Mouse (Mus musculus) adrenal gland, adult (tissue): ENCODE measurements around the gene Fsip1.
"Not testable (repeated sequence)": the region's sequence is repeated elsewhere in the genome, so short reads cannot be mapped to it uniquely, and the experiment has no call there.

ENCODE experiments used
- DNase-seq, 2 experiments: peaks; one replicate each; pipeline ENCODE4 v3.0.0; 2022 to 2023; ENCODE audit warnings: low spot score in 1 of 2; ENCODE audit not compliant: inconsistent age in 2 of 2

Gene Fsip1

DNA sequence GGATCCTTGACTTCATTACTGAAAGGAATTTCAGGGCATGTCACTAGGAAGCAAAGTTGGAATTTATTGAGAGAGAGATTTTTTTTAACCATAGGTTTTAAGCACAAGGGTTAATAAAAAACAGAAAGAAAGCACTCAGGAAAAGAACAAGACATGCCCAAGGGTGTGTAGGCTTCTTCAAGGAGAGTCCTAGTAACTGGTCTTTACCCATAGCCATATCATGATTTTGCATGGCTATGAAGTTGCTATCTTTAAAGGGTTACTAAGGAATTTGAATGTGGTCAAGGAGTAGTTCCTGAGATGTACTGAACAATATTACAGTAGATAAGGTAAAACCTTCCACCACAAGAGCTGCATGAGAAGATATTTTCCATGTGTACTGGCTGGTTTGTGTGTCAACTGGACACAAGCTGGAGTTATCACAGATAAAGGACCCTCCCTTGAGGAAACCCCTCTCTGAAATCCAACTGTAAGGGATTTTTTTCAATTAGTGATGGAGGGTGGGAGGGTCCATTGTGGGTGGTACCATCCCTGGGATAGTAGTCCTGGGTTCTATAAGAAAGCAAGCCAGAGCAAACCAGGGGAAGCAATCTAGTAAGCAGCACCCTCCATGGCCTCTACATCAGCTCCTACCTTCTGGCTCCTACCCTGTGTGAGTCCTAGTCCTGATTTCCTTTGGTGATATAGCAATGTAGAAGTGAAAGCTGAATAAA is 76.7 kb downstream of the Fsip1 start:
- no peak for DNase-seq

DNA sequence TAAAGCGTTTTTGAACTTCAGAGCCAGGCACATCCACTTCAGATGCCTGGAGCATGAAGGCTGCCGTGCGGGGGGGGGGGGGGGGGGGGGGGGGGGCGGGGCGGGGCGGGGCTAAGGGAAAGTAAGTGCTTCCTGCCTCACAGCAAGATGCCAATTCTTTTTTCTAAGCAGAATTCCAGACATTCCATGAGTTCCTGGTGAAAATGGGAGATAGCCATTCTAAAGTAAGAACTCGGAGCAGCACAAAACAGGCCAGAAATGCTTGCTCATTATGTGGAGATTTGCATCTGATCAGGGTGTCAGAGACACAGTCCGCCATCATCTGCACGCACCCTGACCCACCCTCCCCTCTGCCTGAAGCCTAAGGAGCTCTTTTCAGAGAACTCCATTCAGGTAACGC is 77.3 kb downstream of the Fsip1 start:
- peak in 1 of 2 experiments; percentile 23 for DNase-seq

DNA sequence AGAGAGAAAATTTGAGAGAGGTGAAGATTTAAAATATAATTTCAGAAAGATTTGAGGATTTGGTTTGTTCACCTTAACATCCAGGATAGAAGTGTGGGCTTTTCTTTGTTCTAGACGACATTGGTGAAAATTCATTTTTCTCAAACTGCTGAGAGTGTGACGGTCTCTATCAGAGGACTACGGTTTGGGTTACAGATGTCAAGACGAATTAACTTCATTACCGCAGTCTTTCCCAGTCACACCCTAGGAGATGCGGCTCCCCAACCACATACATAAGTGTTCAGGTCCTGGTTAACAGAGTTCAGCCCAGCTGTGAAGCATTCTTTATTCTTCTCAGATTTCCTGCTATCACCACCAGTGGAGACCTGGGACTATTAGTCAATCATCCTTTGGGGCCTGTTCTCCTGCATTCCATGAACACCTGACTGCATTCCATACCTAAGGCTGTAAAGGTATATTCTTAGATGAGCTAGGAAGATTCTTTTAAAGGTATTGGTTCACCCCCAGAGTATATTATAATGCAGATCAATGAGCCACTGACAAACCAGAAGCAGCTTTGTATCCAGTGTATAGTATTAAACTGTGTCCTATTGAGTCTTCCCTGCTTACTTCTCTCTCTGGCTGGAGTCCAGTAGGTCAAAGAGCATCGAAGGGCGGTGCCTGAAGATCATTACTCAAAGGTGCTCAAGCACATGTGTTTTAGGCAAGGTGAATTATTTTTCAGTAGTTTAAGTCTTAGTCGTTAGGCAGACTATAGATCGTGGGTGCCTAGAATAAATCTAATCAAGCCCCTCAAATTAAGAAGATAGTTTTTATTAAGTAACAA is 82.0 kb downstream of the Fsip1 start:
- no peak for DNase-seq

DNA sequence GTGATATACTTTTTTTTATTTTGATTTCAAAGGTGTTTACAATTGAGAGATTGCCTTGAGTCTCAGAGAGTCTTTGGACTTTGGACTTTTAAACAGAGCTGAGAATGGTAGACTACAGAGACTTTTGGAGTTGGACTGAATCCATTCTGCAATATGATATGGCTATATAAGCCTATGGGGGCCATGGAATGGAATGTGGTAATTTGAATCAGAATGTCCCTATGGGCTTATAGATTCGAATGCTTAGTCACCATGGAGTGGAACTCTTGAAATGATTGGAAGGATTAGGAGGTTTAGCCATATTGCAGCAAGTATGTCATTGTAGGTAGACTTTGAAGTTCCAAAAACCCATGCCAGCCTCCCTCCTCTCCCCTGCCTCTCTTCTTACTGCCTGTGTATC is 88.5 kb downstream of the Fsip1 start:
- DNase-seq, result no peak

DNA sequence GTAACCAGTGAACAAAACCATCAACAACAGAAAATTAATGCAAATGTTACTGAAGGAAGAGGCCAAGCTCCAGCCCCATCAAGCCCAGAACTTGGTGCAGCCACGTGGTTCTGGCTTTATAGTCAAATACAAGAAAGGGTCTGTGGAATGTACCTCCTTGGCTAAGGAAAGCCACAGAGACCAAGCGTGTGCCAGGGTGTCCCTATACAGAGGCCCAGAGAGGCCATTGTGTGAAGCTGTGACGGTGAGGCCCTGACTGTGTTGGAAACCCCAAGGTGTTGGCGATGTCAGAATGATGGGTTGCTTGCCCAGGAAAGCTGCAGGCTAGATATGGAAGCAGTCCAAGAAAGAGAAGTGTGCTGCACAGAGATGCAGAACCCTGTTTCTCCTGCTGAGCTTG is 89.0 kb downstream of the Fsip1 start:
- DNase-seq, result no peak

DNA sequence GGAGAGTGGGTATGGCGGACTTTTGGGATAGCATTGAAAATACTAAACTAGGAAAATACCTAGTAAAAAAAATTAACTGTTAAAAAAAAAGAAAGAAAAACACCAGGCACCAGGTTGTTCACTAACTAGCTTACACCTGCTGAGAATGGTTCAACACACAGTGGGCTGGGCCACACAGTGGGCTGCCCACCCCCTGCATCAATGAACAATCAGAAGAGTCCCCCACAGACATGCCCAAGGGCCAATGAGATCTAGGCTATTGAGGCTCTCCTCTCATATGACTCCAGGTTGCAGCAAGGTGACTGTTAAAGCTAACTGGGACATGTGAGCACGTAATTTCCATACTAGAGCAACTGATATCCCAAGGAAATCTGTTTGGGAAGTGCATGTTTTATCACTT is 91.1 kb downstream of the Fsip1 start:
- no peak for DNase-seq

DNA sequence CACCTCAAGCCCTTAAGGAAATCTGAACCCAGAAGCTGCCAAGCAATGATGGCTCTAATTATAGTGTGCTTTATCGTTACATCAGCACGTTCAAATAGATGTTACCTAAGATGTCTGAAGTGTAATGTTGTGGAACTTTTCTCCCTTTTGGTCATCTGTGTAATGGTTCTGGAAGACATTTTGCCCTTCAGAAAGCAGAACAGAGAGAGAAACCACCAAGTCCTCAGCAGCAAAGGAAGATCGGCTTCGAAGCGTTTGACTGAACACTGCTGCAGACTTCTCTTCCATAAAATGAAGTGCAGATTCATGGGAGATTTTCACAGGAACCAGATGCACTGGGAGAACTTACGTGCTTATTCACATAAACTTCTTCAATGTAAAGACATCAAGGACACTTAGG is 92.6 kb downstream of the Fsip1 start:
- no peak for DNase-seq

DNA sequence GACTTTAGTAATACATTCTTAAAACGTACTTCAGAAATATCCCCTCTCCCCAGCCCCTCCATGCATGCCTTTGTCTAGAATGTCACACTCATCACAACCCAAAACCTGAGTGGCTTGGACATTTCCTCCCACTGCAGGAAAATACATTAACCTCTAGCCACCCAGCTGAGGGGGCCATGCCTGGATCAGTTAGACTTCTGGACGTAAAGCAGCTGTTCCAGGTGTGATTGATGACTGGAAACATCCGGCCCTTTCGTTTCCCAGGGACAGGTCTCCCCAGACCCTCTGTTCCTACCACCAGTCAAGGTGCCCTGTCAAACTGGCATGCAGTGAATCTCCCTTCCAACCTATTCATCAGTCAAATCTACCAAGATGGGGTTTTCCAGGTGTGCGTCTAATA is 94.3 kb downstream of the Fsip1 start:
- DNase-seq, result no peak

DNA sequence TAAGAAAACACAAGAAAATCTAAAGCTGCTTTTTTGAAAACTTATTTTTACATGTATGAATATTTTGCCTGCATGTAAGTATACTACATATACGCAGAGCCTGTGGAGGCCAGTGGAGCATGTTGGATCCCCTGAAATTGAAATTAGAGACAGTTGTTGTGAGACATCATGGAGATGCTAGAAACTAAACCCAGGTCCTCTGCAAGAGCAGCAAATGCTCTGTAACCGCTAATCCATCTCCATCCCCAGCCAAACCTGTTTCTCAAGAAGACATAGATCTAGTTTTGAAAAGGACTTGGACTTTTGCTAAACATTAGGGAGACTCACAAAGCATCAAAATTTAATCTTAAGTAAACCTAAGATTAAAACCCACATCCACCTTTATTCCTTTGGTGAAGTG is 95.8 kb downstream of the Fsip1 start:
- no peak for DNase-seq

DNA sequence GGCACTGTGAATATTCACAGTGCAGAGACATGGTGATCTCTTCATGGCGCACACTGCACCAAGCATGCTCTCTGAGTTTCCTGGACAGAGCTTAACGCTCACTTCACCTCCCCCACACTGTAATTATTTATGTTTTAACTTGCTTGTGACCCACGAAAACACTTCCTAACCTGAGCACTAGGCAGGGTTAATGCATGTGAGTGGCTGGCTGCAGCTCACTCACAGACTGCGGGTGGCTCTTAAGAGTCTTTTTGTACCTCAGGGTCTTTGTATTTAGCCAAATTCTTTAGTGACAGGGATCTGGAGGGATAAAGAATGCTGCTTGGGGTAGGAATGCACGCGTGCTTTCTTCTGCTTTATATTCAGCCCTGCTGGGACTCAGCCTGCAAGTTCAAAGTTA is 96.2 kb downstream of the Fsip1 start:
- no peak for DNase-seq

DNA sequence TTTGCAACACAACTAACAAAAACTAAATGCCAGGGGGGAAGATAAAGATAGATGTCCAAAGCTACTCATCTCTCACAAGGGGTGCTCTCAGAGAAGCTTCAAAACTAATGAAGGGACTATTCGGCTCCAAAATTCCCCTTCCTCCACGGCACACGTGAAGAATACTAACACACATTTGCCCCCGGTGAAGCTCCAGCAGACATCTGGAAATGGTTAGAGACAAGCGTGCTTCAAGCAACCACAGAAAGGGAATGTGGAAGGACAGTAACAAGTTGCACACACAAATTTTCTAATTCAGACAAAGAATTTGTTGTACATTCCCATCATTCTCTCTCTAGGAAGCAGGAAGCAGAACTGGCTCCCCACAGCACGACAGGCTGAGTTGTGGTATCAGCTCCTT is 97.6 kb downstream of the Fsip1 start:
- no peak for DNase-seq

DNA sequence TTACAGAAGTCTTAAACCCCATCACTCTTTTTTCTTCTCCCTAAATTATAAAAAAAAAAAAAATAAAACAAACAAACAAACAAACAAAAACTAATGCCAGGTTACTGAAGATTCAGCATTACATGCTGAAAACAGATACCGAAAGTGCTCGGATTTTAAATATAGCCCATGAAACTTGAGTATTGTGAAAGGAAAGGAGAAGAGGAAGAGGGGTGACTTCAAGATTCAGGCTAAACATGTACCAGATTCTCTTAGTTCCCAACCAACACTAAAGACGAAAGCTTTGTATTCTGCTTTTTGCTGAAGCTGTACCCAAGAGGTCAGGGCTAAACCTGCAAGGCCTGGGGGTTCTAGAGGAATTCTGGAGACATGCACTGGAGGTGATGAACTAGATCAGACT is 98.7 kb downstream of the Fsip1 start:
- no peak for DNase-seq

DNA sequence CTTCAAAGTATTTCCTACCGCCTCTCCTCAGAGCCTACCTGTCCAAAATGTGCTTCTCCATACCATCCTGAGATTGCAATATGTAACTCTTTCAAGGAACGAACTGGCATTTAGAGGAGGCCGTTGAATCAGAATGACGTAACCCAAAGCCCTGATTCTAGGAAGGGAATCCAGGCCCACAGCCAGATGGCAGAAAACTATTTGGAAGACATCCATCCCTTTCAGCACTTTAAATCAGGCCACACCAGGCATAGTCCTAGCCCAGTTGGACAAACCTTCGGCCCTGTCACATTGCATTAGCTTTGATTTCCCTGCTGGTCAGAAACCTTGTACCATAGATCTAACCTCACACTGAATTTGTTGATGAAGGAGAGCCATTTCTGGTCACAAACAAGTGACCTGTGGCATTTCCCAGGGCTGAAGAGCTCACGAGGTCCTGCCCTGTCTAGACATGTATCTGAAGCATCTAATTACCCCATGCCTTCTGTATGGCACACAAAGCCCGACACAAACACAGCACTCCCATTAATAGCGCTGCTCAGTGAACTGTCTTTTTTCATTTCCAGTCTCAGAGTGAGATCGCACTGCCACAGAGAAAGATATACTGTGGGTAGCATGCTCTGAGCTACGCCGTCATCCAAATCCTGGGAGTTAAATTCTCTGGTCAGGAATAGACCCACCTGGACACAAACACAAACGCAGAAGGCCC is 106.8 kb downstream of the Fsip1 start:
- DNase-seq, result peak; percentile 60 to 92

DNA sequence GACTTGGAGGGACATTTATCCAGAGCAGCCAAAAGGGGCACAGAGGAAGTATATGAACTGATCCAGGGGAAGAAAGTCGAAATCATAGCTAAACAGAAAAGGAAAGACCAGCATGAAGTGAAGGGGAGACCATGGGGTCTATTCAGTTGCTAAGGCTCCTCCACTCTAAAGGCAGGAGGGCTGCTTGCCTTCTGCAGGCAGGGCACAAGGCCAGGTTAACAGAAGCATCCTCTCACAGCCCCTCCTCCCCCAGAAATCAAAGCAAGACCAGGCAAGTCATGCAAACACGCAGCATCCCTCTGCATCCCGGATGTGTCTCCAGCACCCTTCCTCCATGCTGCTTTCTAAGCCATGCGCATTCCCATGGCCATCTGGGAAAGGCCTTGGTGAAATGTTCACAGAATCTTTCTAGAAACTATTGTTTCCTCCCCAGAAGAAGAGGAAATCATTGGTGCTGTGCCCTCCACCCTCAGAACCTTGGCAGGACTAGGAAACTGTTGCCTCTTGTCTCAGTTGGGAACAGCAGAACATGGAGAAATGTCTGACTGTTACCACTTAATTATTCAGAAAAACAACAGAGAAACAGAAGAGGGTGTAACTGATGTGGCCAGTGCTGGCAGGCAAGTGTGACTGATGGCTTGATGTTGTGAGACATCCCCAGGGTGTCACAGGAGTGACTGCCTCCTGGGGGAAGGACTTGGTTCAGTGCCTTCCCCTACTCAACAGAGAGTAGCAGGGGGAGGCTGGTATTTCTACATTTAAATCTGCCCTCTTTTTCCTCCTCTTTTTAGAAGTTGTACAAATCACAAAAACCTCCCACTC is 108.2 kb downstream of the Fsip1 start:
- DNase-seq, result no peak

DNA sequence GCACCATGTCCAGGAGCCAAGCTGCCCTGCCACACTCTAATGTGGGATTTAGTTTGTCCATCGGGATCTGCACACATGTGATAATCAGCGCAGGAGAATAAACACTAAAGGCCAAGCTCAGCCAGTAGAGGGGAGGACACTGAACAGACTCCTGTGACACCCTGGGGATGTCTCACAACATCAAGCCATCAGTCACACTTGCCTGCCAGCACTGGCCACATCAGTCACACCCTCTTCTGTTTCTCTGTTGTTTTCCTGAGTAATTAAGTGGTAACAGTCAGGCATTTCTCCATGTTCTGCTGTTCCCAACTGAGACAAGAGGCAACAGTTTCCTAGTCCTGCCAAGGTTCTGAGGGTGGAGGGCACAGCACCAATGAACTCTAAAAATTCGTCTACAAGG is 109.0 kb downstream of the Fsip1 start:
- DNase-seq, result not testable (repeated sequence)

DNA sequence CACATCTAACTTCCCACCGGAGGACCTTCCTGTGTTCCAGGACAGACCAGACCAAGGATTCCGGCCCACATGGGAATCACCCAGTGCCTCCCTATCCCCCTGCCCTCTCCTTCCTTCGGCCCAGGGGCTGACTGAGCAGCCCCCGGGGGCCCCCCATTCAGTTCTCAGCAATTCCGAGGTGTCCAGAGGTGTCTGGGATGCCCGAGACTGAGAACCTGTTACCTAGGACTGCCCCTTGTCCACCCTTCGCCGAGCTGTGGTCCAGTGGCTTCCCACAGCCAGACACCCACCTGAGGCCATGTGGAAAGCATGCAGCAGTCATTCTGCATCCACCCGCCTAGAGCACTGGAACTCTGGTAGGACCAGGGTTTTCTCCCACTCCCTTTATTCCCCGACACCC is 115.1 kb downstream of the Fsip1 start:
- DNase-seq, result no peak

DNA sequence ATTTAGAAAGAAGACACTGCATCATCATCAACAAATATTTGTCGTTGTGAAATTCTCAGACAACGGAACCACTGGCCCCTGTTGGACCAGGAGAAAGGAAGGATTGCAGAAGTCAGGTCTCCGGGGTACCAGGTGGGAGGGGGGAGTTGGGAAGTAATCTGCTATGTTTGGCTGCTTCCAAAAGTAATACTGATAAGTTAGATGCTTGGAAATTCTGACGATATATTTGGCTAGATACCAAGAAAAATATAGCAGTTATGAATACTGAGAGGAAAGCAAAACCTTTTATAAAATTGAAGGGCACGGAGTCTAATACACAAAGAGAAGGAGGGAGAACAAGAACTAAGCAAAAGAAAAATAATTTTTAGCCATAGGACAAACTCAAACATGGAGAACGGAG is 117.5 kb downstream of the Fsip1 start:
- DNase-seq, result no peak

DNA sequence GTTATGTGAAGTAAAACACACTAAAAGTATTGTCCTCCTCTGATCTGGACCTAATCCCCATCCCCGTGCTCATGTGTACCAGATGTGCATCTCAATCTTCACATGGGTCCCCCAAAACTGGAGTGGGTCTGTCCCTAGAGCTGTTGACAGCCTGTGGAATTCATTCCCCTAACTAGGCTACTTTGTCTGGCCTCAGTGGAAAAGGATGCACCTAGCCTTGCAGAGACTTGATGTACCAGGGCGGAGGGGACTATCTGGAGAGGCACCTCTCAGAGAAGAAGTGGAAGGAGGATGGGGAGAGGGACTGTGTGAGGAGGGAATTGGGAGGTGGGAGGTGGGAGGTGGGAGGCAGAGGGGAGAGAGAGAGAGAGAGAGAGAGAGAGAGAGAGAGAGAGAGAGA is 119.0 kb downstream of the Fsip1 start:
- DNase-seq, result no peak

DNA sequence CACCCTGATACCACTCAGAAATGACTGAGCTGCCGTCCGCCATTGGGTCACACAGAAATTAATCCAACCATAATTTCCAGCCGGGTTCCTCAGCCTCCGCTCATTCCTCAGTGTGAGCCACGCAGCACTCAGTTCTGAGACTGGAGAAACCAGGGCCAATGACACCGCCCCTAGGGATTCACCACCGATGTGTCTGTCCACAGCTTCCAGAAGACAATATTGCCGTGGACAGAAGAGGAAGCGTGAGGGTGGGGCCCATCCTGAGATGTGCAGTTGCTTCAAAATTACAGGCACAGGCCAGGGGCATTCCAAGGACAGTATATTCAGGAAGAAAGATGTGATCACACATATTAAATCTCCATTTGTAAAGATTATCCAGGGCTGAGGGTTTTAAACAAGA is 119.7 kb downstream of the Fsip1 start:
- DNase-seq, result no peak

DNA sequence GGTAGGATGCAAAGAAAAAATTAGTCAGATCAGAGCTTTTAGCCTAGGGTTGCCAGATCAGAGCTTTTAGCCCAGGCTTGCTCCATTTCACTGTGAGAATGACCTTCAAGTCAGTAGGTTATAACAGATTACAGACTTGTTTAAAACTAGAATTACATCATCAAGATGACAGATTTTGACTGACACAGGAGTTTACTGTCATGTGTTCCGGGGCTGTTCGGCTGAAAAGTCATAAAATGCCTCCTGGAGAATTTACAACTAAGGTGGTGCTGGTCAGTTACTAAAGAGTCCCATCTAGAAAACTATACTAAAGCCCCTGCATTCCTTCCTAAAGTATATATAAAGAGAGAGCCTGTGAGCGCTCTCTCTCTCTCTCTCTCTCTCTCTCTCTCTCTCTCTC is 128.5 kb downstream of the Fsip1 start:
- DNase-seq, result no peak
